Mouse (Mus musculus): ENCODE results near the gene Nsun7.

DNA sequence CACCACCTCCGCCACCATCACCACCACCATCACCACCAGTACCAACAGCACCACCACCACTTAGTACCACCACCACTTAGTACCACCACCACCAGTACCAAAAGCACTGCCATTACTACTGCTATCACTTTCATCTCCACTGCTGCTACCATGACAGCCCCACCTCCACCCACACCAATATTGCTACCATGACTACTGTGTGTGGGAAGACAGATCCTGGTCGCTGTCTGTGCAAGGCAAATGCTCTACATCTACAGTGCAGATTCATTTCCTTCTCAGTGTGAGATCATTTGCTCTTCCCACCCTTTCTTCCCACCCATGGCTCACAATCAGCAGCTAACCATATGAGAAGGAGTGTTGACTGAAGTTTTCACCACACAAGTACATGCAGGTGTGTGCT, 43.2 kb downstream of the Nsun7 start:
- TF ChIP-seq CTCF (IDR thresholded peaks at IDR 0.05; ENCODE audit: low read depth, low read length) (no peak), TAL1 (conservative IDR thresholded peaks at IDR 0.05; ENCODE audit: low read depth, low read length) (no peak), POLR2AphosphoS5 (IDR thresholded peaks at IDR 0.05; ENCODE audit: insufficient replicate concordance, low read depth, low read length) (no peak), GATA2 (IDR thresholded peaks at IDR 0.05; ENCODE audit: borderline replicate concordance, low read depth, low read length) (no peak), GATA1 (IDR thresholded peaks at IDR 0.05; ENCODE audit: borderline replicate concordance, low read length) (no peak)
